Mouse (Mus musculus): ENCODE data around the gene Npas2. TPM values are rescaled to one million over a fixed set of nuclear protein-coding genes. Genes with fewer than 3 reads are reported as not detected.
A peak's percentile ranks its signal among the peaks of the same experiment; 100 is the strongest.

Gene Npas2
- polyA plus RNA-seq, 1 experiment from 2014 or later: 0.05 TPM

DNA sequence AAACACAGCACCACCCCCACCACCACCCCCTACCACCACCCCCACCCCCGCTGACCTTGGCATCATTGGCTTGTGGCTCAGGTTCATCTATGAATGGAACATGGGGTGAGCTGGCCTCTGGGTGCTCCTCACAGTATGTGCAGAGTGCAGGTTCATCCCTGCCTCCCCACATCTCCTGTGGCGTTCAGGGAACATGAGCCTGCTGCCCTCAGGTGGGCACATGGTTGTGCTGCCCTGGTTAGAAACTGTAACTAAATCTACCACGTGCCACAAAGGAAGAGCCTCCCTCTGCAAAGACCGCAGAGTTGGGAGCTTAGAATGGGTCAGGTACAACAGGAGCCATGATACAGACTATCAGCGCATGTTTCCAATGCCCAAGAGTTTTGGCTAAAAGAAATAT is 149.7 kb downstream of the Npas2 start:
- Histone ChIP-seq H3K4me2 (no peak overlapping the region), H3K27me3 (ENCODE audit: control insufficient read depth, insufficient read depth, low read length) (no peaks in the 10 kb centered on the region), H3K4me1 (ENCODE audit: control insufficient read depth, insufficient read depth, low read length) (no peaks in the 10 kb centered on the region), H3K9me3 (ENCODE audit: control insufficient read depth, low read length) (no peaks in the 10 kb centered on the region), H3K27ac (ENCODE audit: low read depth, low read length) (no peak overlapping the region), H3K9ac (ENCODE audit: low read length) (no peak overlapping the region), H3K36me3 (ENCODE audit: control insufficient read depth, insufficient read depth, low read length) (no peaks in the 10 kb centered on the region), H3K4me3 (ENCODE audit: low read depth, low read length) (no peak overlapping the region)
- no peak for ATAC-seq (ENCODE audit: low FRiP score)
- WGBS: 80% methylated on average over 5 of the region's 5 CpGs
- peak; percentile 49 for DNase-seq (ENCODE audit: low spot score, missing footprints)

DNA sequence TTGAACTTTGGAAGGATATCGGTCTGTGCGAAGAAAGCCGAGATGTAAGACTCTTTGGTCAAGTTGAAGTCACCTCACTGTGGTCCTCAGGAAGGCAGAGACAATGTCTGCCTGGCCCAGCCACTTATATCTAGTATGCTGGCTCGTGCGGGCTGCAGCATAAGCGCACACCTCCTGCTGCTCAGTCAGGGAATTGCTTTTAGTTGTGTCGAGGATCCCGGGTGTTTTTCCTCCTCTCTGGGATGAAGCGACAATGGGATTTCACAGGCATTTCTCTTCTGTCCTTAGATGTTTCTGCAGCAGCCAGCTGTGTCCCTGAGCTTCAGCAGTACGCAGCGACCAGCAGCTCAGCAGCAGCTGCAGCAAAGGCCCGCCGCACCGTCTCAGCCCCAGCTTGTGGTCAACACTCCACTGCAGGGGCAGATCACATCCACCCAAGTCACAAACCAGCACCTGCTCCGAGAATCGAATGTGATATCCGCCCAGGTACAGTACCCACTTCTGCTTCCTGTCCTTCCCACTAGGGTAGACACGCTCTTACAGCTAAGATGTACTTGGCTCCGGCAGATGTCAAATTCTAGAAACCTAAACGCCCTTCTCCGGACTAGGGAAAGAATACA is 151.6 kb downstream of the Npas2 start:
- Histone ChIP-seq H3K36me3 (ENCODE audit: control insufficient read depth, insufficient read depth, low read length) (no peaks in the 10 kb centered on the region), H3K4me3 (ENCODE audit: low read depth, low read length) (no peak overlapping the region), H3K9ac (ENCODE audit: low read length) (no peak overlapping the region), H3K9me3 (ENCODE audit: control insufficient read depth, low read length) (no peaks in the 10 kb centered on the region), H3K27me3 (ENCODE audit: control insufficient read depth, insufficient read depth, low read length) (no peaks in the 10 kb centered on the region), H3K4me2 (no peak overlapping the region), H3K4me1 (ENCODE audit: control insufficient read depth, insufficient read depth, low read length) (no peaks in the 10 kb centered on the region), H3K27ac (ENCODE audit: low read depth, low read length) (no peak overlapping the region)
- 59% methylated on average over 21 of the region's 21 CpGs for WGBS
- DNase-seq (ENCODE audit: low spot score, missing footprints): peak; percentile 83
- no peak for ATAC-seq (ENCODE audit: low FRiP score)

DNA sequence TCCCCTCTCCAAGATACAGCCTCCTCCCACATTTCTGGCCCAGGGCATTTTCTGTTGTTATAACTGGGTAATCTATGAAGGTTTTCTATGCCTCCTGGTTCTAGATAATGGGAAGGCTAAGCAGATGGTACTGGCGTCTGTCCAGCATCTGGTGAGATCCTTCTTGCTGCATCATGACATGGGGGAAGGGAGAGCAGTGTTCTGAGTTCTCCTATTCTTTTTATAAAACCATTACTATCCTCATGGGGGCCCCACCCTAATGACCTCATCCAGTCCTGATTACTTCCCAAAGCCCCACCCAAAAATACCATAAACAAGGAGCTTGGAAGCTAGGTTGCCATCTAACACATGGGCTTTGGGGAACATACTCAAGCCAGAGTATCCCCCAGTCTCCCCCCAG is 155.5 kb downstream of the Npas2 start:
- WGBS: 86% methylated on average over 1 of the region's 1 CpGs
- Histone ChIP-seq H3K27me3 (ENCODE audit: control insufficient read depth, insufficient read depth, low read length) (no peaks in the 10 kb centered on the region), H3K36me3 (ENCODE audit: control insufficient read depth, insufficient read depth, low read length) (no peaks in the 10 kb centered on the region), H3K27ac (ENCODE audit: low read depth, low read length) (no peak overlapping the region), H3K4me1 (ENCODE audit: control insufficient read depth, insufficient read depth, low read length) (no peaks in the 10 kb centered on the region), H3K9ac (ENCODE audit: low read length) (no peak overlapping the region), H3K9me3 (ENCODE audit: control insufficient read depth, low read length) (no peaks in the 10 kb centered on the region), H3K4me3 (ENCODE audit: low read depth, low read length) (no peak overlapping the region), H3K4me2 (no peak overlapping the region)
- peak; percentile 33 for DNase-seq (ENCODE audit: low spot score, missing footprints)
- no peak for ATAC-seq (ENCODE audit: low FRiP score)

DNA sequence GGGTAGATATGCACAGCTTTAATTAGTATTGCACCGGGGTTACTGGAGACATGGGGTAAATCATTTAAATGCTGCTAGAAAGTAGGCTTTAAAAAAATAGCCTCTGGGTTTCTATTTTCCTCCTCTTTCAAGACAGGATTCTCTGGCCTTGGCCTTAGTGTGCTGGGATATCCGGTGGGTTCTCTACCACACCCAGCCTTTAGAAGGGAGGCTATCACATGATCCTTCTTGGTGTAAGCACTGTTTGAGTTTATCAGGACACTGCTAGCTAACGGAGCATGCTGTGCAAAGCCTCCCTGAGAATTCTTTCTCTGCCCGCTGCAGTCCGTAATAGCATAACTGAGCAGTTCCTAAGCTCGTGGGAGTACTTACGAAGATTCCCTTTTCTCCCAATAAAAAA is 155.9 kb downstream of the Npas2 start:
- no peak overlapping the region for H3K9ac ChIP-seq (ENCODE audit: low read length)
- H3K9me3 ChIP-seq (ENCODE audit: control insufficient read depth, low read length): no peaks in the 10 kb centered on the region
- H3K27ac ChIP-seq (ENCODE audit: low read depth, low read length): no peak overlapping the region
- no peak for ATAC-seq (ENCODE audit: low FRiP score)
- 85% methylated on average over 7 of the region's 7 CpGs for WGBS
- no peak overlapping the region for H3K4me2 ChIP-seq
- H3K4me1 ChIP-seq (ENCODE audit: control insufficient read depth, insufficient read depth, low read length): no peaks in the 10 kb centered on the region
- no peaks in the 10 kb centered on the region for H3K36me3 ChIP-seq (ENCODE audit: control insufficient read depth, insufficient read depth, low read length)
- H3K4me3 ChIP-seq (ENCODE audit: low read depth, low read length): no peak overlapping the region
- no peak for DNase-seq (ENCODE audit: low spot score, missing footprints)
- no peaks in the 10 kb centered on the region for H3K27me3 ChIP-seq (ENCODE audit: control insufficient read depth, insufficient read depth, low read length)

DNA sequence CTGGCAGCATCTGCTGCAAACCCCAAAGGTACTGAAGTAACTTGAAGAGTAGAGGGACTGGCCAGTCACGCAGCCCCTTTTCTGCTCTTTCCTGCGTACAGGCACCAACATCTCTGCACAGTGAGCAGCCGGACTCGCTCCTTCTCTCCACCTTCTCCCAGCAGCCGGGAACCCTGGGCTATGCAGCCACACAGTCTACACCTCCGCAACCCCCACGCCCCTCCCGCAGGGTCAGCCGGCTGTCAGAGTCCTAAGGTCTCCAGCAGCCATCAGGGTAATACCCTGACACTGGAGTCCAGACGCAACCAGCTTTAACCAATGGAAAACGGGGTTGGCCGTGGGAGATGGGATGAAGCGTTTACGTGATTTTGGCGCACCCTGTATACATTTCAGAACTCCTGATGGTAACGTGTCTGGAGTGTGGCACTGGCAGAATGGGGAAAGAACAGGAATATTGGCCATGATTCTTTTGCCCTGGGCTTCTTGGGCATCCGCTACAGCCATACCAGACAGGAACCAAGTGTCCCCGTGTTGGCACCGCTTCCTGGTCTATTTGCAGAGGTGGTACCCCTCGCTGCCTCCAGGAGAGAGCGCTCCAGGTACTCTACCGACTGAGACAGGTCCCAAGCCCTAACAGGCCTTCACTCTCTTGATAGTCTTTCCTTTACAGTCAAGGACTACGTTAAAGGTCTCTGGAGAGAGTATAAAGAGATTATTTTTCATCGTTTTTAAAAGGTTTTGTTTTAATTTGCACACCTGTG is 168.4 kb downstream of the Npas2 start:
- Histone ChIP-seq H3K27me3 (ENCODE audit: control insufficient read depth, insufficient read depth, low read length) (no peaks in the 10 kb centered on the region), H3K9ac (ENCODE audit: low read length) (peak overlapping the region; percentile 20; the same call in 1 of the 2 replicates), H3K27ac (ENCODE audit: low read depth, low read length) (no peak overlapping the region), H3K36me3 (ENCODE audit: control insufficient read depth, insufficient read depth, low read length) (no peaks in the 10 kb centered on the region), H3K9me3 (ENCODE audit: control insufficient read depth, low read length) (no peaks in the 10 kb centered on the region), H3K4me3 (ENCODE audit: low read depth, low read length) (peak overlapping the region; percentile 11; the same call in 1 of the 2 replicates), H3K4me2 (peak overlapping the region; percentile 39), H3K4me1 (ENCODE audit: control insufficient read depth, insufficient read depth, low read length) (no peaks in the 10 kb centered on the region)
- DNase-seq (ENCODE audit: low spot score, missing footprints) (peak; percentile 83), ATAC-seq (ENCODE audit: low FRiP score) (no peak)
- WGBS: 33% methylated on average over 24 of the region's 24 CpGs

DNA sequence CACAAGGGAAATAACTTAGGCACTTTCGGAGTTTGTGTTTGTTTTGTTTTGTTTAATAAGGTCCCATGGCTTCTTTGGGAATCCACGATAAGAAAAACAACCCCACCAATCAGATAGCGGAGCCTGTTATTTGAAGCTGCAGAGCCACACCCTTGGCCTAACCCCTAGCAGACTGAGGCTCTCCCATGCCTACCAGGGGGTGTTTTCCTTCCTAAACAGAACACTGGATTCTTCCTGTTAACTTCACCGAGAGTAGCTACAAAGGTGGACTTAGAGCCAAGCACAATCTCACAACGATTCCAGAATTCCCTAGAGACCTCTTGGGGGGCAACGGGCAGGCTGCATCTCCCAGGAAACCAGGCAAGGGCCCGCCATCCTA is 169.0 kb downstream of the Npas2 start:
- Histone ChIP-seq H3K9ac (ENCODE audit: low read length) (no peak overlapping the region), H3K36me3 (ENCODE audit: control insufficient read depth, insufficient read depth, low read length) (no peaks in the 10 kb centered on the region), H3K27me3 (ENCODE audit: control insufficient read depth, insufficient read depth, low read length) (no peaks in the 10 kb centered on the region), H3K27ac (ENCODE audit: low read depth, low read length) (no peak overlapping the region), H3K4me2 (no peak overlapping the region), H3K4me3 (ENCODE audit: low read depth, low read length) (no peak overlapping the region), H3K4me1 (ENCODE audit: control insufficient read depth, insufficient read depth, low read length) (no peaks in the 10 kb centered on the region), H3K9me3 (ENCODE audit: control insufficient read depth, low read length) (no peaks in the 10 kb centered on the region)
- ATAC-seq (ENCODE audit: low FRiP score): no peak
- DNase-seq (ENCODE audit: low spot score, missing footprints): peak; percentile 56
- 56% methylated on average over 7 of the region's 7 CpGs for WGBS

DNA sequence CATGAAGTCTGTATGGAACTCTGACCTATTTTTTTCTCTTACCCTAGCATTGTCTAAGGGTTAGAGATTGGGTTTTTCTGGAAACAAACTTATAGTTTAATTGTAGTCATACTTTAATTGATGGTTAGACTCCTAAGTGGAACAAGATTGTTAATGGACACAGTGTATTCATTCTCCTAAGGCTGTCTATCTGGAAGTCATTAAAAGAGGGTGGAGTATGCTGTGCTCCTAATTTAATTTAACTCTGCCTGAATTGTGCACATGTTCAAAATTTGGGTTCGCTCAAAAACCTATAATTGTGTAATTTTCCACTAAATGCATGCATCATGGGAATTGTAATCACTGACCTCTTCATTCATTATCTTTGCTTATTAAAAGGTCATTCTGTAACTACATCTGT is 172.0 kb downstream of the Npas2 start:
- no peaks in the 10 kb centered on the region for H3K27me3 ChIP-seq (ENCODE audit: control insufficient read depth, insufficient read depth, low read length)
- WGBS: 85% methylated on average over 1 of the region's 1 CpGs

DNA sequence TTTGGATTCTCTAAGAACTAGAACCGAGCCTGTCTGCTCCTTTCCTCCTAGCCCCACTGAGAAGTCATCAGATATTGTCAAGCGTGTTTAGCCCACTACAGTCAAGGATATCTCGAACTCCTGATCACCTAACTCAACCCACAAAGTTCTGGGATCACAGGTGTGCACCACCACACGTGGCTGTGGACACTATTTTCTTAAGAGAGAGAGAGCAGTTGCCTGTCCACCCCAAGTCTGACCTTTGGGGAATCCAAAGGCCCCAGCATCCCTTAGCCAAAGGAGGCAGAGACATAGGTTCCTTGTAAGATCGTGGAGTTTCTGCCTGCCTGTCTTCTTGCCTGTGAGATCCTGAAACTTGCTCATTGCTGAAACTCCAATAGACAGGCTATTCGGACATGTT is 173.5 kb downstream of the Npas2 start:
- H3K27ac ChIP-seq (ENCODE audit: low read depth, low read length): no peak overlapping the region
- peak; percentile 94 for DNase-seq (ENCODE audit: low spot score, missing footprints)

More for the DNA sequence above, 172.0 kb downstream of the Npas2 start:
- Histone ChIP-seq H3K9ac (ENCODE audit: low read length) (no peak overlapping the region), H3K9me3 (ENCODE audit: control insufficient read depth, low read length) (no peaks in the 10 kb centered on the region), H3K27ac (ENCODE audit: low read depth, low read length) (no peak overlapping the region), H3K36me3 (ENCODE audit: control insufficient read depth, insufficient read depth, low read length) (peaks cover 10% of the 10 kb centered on the region), H3K4me2 (no peak overlapping the region), H3K4me3 (ENCODE audit: low read depth, low read length) (no peak overlapping the region), H3K4me1 (ENCODE audit: control insufficient read depth, insufficient read depth, low read length) (peaks cover 10% of the 10 kb centered on the region)
- DNase-seq (ENCODE audit: low spot score, missing footprints) (peak; percentile 10), ATAC-seq (ENCODE audit: low FRiP score) (no peak)

DNA sequence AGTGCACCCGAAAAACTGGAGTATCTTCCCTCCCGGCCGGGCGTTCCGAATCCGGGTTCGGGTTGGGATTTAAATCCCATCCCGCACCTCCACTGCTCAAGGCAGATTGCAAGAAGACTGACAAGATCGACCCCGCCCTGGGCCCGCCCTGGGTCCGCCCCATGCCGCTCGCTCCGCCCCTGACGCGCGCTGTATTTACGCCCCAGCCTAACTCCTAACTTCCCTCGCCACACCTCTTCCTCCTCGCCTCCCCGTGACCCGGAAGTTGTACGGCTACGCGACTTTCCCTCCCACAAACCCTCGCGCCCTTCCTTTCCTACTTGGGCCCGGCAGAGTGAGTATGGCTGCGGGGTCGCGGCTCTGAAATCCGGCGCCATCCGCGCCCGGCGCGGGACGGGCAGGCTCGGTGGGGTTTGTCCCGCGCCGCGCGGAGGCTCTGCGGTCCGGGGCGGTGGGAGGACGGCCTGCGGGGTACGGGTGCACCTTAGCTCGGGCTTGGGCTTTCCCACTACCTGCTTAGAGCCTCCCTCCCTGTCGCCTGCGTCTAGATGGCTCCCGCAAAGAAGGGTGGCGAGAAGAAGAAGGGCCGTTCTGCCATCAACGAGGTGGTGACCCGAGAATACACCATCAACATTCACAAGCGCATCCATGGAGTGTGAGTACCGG is 174.2 kb downstream of the Npas2 start, which contains the start of gene Rpl31:
TSS of gene Rpl31 (plus strand) at position 242 of the 666 bp plus-strand sequence.
- peak within 1 kb of the TSS; percentile 81 for H3K27ac ChIP-seq (ENCODE audit: low read depth, low read length)
- H3K4me1 ChIP-seq (ENCODE audit: control insufficient read depth, insufficient read depth, low read length): peaks cover 10% of the 10 kb centered on the region
- H3K4me3 ChIP-seq (ENCODE audit: low read depth, low read length): peak within 1 kb of the TSS; percentile 90
- peak within 1 kb of the TSS; percentile 97 for H3K9ac ChIP-seq (ENCODE audit: low read length)
- no peaks in the 10 kb centered on the region for H3K9me3 ChIP-seq (ENCODE audit: control insufficient read depth, low read length)
- DNase-seq (ENCODE audit: low spot score, missing footprints): peak; percentile 100
- H3K36me3 ChIP-seq (ENCODE audit: control insufficient read depth, insufficient read depth, low read length): peaks cover 22% of the 10 kb centered on the region
- peak within 1 kb of the TSS; percentile 79 for H3K4me2 ChIP-seq
- under 1% methylated on average over 61 of the region's 62 CpGs for whole genome bisulfite sequencing
- peak; percentile 99 for ATAC-seq (ENCODE audit: low FRiP score)
- no peaks in the 10 kb centered on the region for H3K27me3 ChIP-seq (ENCODE audit: control insufficient read depth, insufficient read depth, low read length)

More for the DNA sequence above, 173.5 kb downstream of the Npas2 start:
- Histone ChIP-seq H3K36me3 (ENCODE audit: control insufficient read depth, insufficient read depth, low read length) (peaks cover 16% of the 10 kb centered on the region), H3K4me1 (ENCODE audit: control insufficient read depth, insufficient read depth, low read length) (peaks cover 10% of the 10 kb centered on the region), H3K27me3 (ENCODE audit: control insufficient read depth, insufficient read depth, low read length) (no peaks in the 10 kb centered on the region), H3K4me3 (ENCODE audit: low read depth, low read length) (peak overlapping the region; percentile 90), H3K9me3 (ENCODE audit: control insufficient read depth, low read length) (no peaks in the 10 kb centered on the region), H3K9ac (ENCODE audit: low read length) (peak overlapping the region; percentile 60), H3K4me2 (peak overlapping the region; percentile 56)
- ATAC-seq (ENCODE audit: low FRiP score): peak; percentile 22
- 27% methylated on average over 6 of the region's 6 CpGs for whole genome bisulfite sequencing

All from midbrain, embryonic 11.5 days (tissue).